14 mouse cellular contexts compared by ENCODE assay signal in the genomic region with DNA sequence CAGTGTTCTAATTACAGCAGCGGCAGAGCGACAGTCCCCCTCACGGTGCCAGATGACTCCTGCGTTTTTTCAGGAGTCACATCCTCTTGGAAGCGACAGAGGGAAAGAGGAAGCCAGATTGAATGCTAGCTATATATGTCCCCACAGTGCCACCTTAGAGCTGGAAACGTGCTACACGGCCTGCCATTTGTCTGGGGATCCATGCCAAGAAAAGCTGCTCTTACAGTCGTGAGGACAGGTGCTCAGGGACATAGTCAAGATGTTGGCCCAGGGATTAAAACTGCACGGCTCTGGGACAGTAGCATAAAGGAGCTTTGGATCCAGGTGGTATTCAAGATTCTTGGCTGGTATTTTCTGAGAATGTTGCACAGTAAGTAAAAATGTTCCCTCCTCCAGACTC. TPM values are rescaled to one million over a fixed set of nuclear protein-coding genes. Genes with fewer than 3 reads are reported as not detected.
DNase-seq lines count a peak whose midpoint lies in the region; ATAC-seq and TF ChIP-seq lines count a peak whose summit lies in the region.
"Had no signal": no experiment of that assay in that cellular context is flagged by ENCODE, and none has a peak within 500 bp of the region (broad histone marks: within the 10 kb centered on the region; RNA-seq: fewer than 3 reads in every experiment).

No protein-coding gene starts in this region.

- H3K4me3 ChIP-seq in midbrain, embryonic 16.5 days (ENCODE audit: low read depth, low read length): no peak overlapping the region
- H3K4me3 ChIP-seq: intestine, embryonic 15.5 days; neural tube, embryonic 12.5 days had no signal

- intact Hi-C loops in gastrocnemius, postnatal 14 days (cut with DNase I; ENCODE audit: low total_unique reads): no loop called here
- intact Hi-C loops in left cerebral cortex, postnatal 36 days (cut with DNase I): loop anchor here (2.0 kb wide), 1 partner anchor 82 kb away; no protein-coding TSS in a partner anchor

- H3K4me1 ChIP-seq in midbrain, embryonic 16.5 days (ENCODE audit: control insufficient read depth, insufficient read depth, low read length): no peaks in the 10 kb centered on the region
- H3K4me1 ChIP-seq: intestine, embryonic 15.5 days; neural tube, embryonic 12.5 days had no signal

- no peak for TF ChIP-seq CTCF in brain, embryonic 14.5 days (IDR thresholded peaks at IDR 0.05; ENCODE audit: borderline replicate concordance, extremely low read depth, insufficient read depth, insufficient read length)

- WGBS in midbrain, embryonic 16.5 days: 73% methylated on average over 9 of the region's 9 CpGs

- H3K9ac ChIP-seq in midbrain, embryonic 16.5 days (ENCODE audit: low read depth, low read length): no peak overlapping the region
- H3K9ac ChIP-seq: intestine, embryonic 15.5 days; liver, embryonic 14.5 days; neural tube, embryonic 12.5 days had no signal

- H3K36me3 ChIP-seq in midbrain, embryonic 16.5 days (ENCODE audit: control insufficient read depth, insufficient read depth, low read length): no peaks in the 10 kb centered on the region
- H3K36me3 ChIP-seq: intestine, embryonic 15.5 days; neural tube, embryonic 12.5 days had no signal

- ATAC-seq in midbrain, embryonic 16.5 days: no peak
- ATAC-seq: intestine, embryonic 15.5 days had no signal

- no peaks in the 10 kb centered on the region; the same call in 1 of the 2 replicates for H3K9me3 ChIP-seq in midbrain, embryonic 16.5 days (replicated peaks; ENCODE audit: control insufficient read depth, low read length, poor library complexity, severe bottlenecking)
- H3K9me3 ChIP-seq: intestine, embryonic 15.5 days; neural tube, embryonic 12.5 days had no signal

- no peak overlapping the region for H3K27ac ChIP-seq in midbrain, embryonic 16.5 days (ENCODE audit: low read length)
- H3K27ac ChIP-seq: intestine, embryonic 15.5 days; liver, embryonic 14.5 days; neural tube, embryonic 12.5 days had no signal

- peak; percentile 43 for DNase-seq in gastrocnemius, adult 18-20 months (ENCODE audit: low spot score)
- no peak for DNase-seq in gastrocnemius, postnatal 14 days
- peak; percentile 9 for DNase-seq in brain, embryonic 14.5 days (ENCODE audit: low read depth)
- peak; percentile 19 to 36 for DNase-seq in frontal cortex, postnatal 25 days (ENCODE audit: low spot score in 2 of 2)
- DNase-seq in left cerebral cortex, postnatal 36 days (ENCODE audit: low spot score in 2 of 2): peak; percentile 70 to 79
- no peak for DNase-seq in ovary, adult 18-20 months (ENCODE audit: low spot score)
- DNase-seq in thymus, postnatal 10 days (ENCODE audit: low spot score in 2 of 2): no peak
- DNase-seq: adrenal gland, adult 8-10 months; heart, postnatal 4 days; thymus, postnatal 36 days had no signal

- H3K27me3 ChIP-seq in midbrain, embryonic 16.5 days (ENCODE audit: control insufficient read depth, insufficient read depth, low read depth, low read length): no peaks in the 10 kb centered on the region
- H3K27me3 ChIP-seq: intestine, embryonic 15.5 days; neural tube, embryonic 12.5 days had no signal

- no peak overlapping the region for H3K4me2 ChIP-seq in midbrain, embryonic 16.5 days (ENCODE audit: low read length)
- H3K4me2 ChIP-seq: intestine, embryonic 15.5 days; neural tube, embryonic 12.5 days had no signal

- no peak for TF ChIP-seq POLR2A in brain, embryonic 14.5 days (IDR thresholded peaks at IDR 0.05; ENCODE audit: borderline replicate concordance, extremely low read depth, insufficient read depth, insufficient read length, poor library complexity, severe bottlenecking)

RNA-seq across cellular contexts. Expression of gene Hnrnpll, which starts 22.3 kb away (rescaled TPM):
- total RNA-seq in gastrocnemius, adult 18-20 months (2021): 10 to 100 TPM; 15.0 to 15.3 TPM
- total RNA-seq in gastrocnemius, postnatal 14 days (2021): 10 to 100 TPM; 16.7 to 17.8 TPM
- polyA plus RNA-seq in brain, embryonic 14.5 days (2012; rRNA removed): 81.9 and 85.7 TPM in 2 replicates
- total RNA-seq in left cerebral cortex, postnatal 36 days (2021): 10 to 100 TPM; 51.4 to 58.4 TPM
- polyA plus RNA-seq in midbrain, embryonic 16.5 days (2015; fragmentation: Nextera tagmentation; extraction: Ambion mirVana): 53.9 and 59.2 TPM in 2 replicates

RNA-seq across cellular contexts. Expression of gene Galm, which starts 42.8 kb away (rescaled TPM):
- 1 to 10 TPM; 2.5 to 2.8 TPM for total RNA-seq in gastrocnemius, adult 18-20 months (2021)
- total RNA-seq in gastrocnemius, postnatal 14 days (2021): 1 to 10 TPM; 1.7 to 2.4 TPM
- 2.3 and 2.4 TPM in 2 replicates for polyA plus RNA-seq in brain, embryonic 14.5 days (2012; rRNA removed)
- total RNA-seq in left cerebral cortex, postnatal 36 days (2021): 1 to 10 TPM; 2.6 to 2.7 TPM
- 1.4 and 2.0 TPM in 2 replicates for polyA plus RNA-seq in midbrain, embryonic 16.5 days (2015; fragmentation: Nextera tagmentation; extraction: Ambion mirVana)

Comparison
In these comparisons a context has a peak if more than half of its experiments do, and no peak if none do; other contexts are left out.
1. DNase-seq: peak in gastrocnemius, adult 18-20 months (single experiment), brain, embryonic 14.5 days (single experiment), frontal cortex, postnatal 25 days (2 of 2) and left cerebral cortex, postnatal 36 days (2 of 2); none in gastrocnemius, postnatal 14 days (single experiment), ovary, adult 18-20 months (single experiment) and thymus, postnatal 10 days (0 of 2).